Mouse (Mus musculus) spleen, adult 2 months (tissue): ENCODE data around the gene Grcc10.

ENCODE experiments used
- CTCF ChIP-seq: fragments of 200-500 bp; IDR thresholded peaks from 2 replicates; pipeline ENCODE4 v1.5.1; 2011; ENCODE audit warnings: mild to moderate bottlenecking, inconsistent platforms; ENCODE audit not compliant: insufficient read depth, insufficient read length, insufficient replicate concordance; ENCODE audit errors: extremely low read depth
- POLR2A ChIP-seq: fragments of 200-500 bp; IDR thresholded peaks from 2 replicates; pipeline ENCODE4 v1.6.1; 2011; ENCODE audit warnings: low read depth, low read length, inconsistent platforms

GRCm38 (mm10) chr6:124789519-124789918 is 48.3 kb upstream of the Grcc10 start:
- TF ChIP-seq CTCF (no peak), POLR2A (no peak)
